Mouse (Mus musculus) E14TG2a.4 (cell line): ENCODE data around the gene Hpcal1.

ENCODE experiments used
- H3K27me3 ChIP-seq: 2 replicates; pipeline ENCODE4 v1.6.1; 2014; ENCODE audit warnings: low read length, control low read depth; ENCODE audit not compliant: insufficient read depth
- H3K36me3 ChIP-seq: 2 replicates; pipeline ENCODE4 v1.6.1; 2014; ENCODE audit warnings: low read length, control low read depth; ENCODE audit not compliant: insufficient read depth
- H3K4me1 ChIP-seq: replicated peaks from 2 replicates; pipeline ENCODE4 v1.6.1; 2014; ENCODE audit warnings: low read depth, low read length, control low read depth
- H3K4me3 ChIP-seq: replicated peaks from 2 replicates; pipeline ENCODE4 v1.5.1; 2014; ENCODE audit warnings: mild to moderate bottlenecking, low read length
- H3K9me3 ChIP-seq: 2 replicates; pipeline ENCODE4 v1.6.1; 2014; ENCODE audit warnings: low read length, control low read depth
- CTCF ChIP-seq: conservative IDR thresholded peaks from 2 replicates; pipeline ENCODE4 v1.5.1; 2014; ENCODE audit warnings: low read length
- NANOG ChIP-seq: IDR thresholded peaks from 2 replicates; pipeline ENCODE4 v1.6.1; 2014; ENCODE audit warnings: borderline replicate concordance, low read length, mixed read lengths
- POU5F1 ChIP-seq: IDR thresholded peaks from 2 replicates; pipeline ENCODE4 v1.6.1; 2014; ENCODE audit warnings: low read length, borderline replicate concordance

Hpcal1 gene

GRCm38 (mm10) chr12:17692356-17692755 lies 1.7 kb downstream of the Hpcal1 start:
- H3K4me3 ChIP-seq = peak overlapping the region; percentile 94; the same call in 1 of the 2 replicates
- no peaks in the 10 kb centered on the region for H3K36me3 ChIP-seq
- H3K4me1 ChIP-seq = peaks cover 46% of the 10 kb centered on the region
- H3K27me3 ChIP-seq = peaks cover 55% of the 10 kb centered on the region
- TF ChIP-seq NANOG = no peak
- H3K9me3 ChIP-seq = no peaks in the 10 kb centered on the region

GRCm38 (mm10) chr12:17692953-17693352 lies 2.3 kb downstream of the Hpcal1 start:
- Histone ChIP-seq H3K4me1 (peaks cover 48% of the 10 kb centered on the region), H3K9me3 (no peaks in the 10 kb centered on the region), H3K4me3 (no peak overlapping the region), H3K36me3 (no peaks in the 10 kb centered on the region), H3K27me3 (peaks cover 50% of the 10 kb centered on the region)
- TF ChIP-seq NANOG (no peak), POU5F1 (no peak), CTCF (no peak)

- no peak for TF ChIP-seq NANOG
- no peak for TF ChIP-seq POU5F1
- H3K4me3 ChIP-seq = no peak overlapping the region
- peaks cover 50% of the 10 kb centered on the region for H3K27me3 ChIP-seq
- no peaks in the 10 kb centered on the region for H3K9me3 ChIP-seq
- H3K36me3 ChIP-seq = no peaks in the 10 kb centered on the region
- peaks cover 43% of the 10 kb centered on the region for H3K4me1 ChIP-seq
These were observed 4.0 kb downstream of the Hpcal1 start for GRCm38 (mm10) chr12:17694589-17695115.

- H3K36me3 ChIP-seq = no peaks in the 10 kb centered on the region
- TF ChIP-seq POU5F1 (no peak), CTCF (no peak), NANOG (no peak)
These were observed 5.7 kb downstream of the Hpcal1 start for GRCm38 (mm10) chr12:17696395-17696794.

GRCm38 (mm10) chr12:17698934-17699333 lies 8.3 kb downstream of the Hpcal1 start:
- Histone ChIP-seq H3K36me3 (no peaks in the 10 kb centered on the region), H3K9me3 (no peaks in the 10 kb centered on the region), H3K4me1 (peaks cover 23% of the 10 kb centered on the region), H3K4me3 (no peak overlapping the region), H3K27me3 (peaks cover 18% of the 10 kb centered on the region)
- TF ChIP-seq NANOG (no peak), POU5F1 (no peak), CTCF (no peak)

More at GRCm38 (mm10) chr12:17696395-17696794, 5.7 kb downstream of the Hpcal1 start:
- H3K9me3 ChIP-seq = no peaks in the 10 kb centered on the region
- peaks cover 43% of the 10 kb centered on the region for H3K27me3 ChIP-seq
- no peak overlapping the region for H3K4me3 ChIP-seq
- peaks cover 38% of the 10 kb centered on the region for H3K4me1 ChIP-seq

GRCm38 (mm10) chr12:17699480-17699879 lies 8.8 kb downstream of the Hpcal1 start:
- no peaks in the 10 kb centered on the region for H3K36me3 ChIP-seq
- no peak overlapping the region for H3K4me3 ChIP-seq
- H3K4me1 ChIP-seq = peaks cover 22% of the 10 kb centered on the region
- no peaks in the 10 kb centered on the region for H3K9me3 ChIP-seq
- TF ChIP-seq CTCF = no peak
- TF ChIP-seq POU5F1 = no peak
- no peak for TF ChIP-seq NANOG
- H3K27me3 ChIP-seq = peaks cover 16% of the 10 kb centered on the region

- no peaks in the 10 kb centered on the region for H3K36me3 ChIP-seq
- H3K4me1 ChIP-seq = peaks cover 25% of the 10 kb centered on the region
- TF ChIP-seq NANOG (no peak), CTCF (no peak), POU5F1 (no peak)
- no peak overlapping the region for H3K4me3 ChIP-seq
- peaks cover 13% of the 10 kb centered on the region for H3K27me3 ChIP-seq
- no peaks in the 10 kb centered on the region for H3K9me3 ChIP-seq
These were observed 10.6 kb downstream of the Hpcal1 start for GRCm38 (mm10) chr12:17701131-17701720.

- H3K4me1 ChIP-seq = peaks cover 28% of the 10 kb centered on the region
- H3K27me3 ChIP-seq = peaks cover 7% of the 10 kb centered on the region
- H3K9me3 ChIP-seq = no peaks in the 10 kb centered on the region
- no peak overlapping the region for H3K4me3 ChIP-seq
- no peaks in the 10 kb centered on the region for H3K36me3 ChIP-seq
- no peak for TF ChIP-seq POU5F1
- TF ChIP-seq NANOG = no peak
- TF ChIP-seq CTCF = no peak
These were observed 11.1 kb downstream of the Hpcal1 start for GRCm38 (mm10) chr12:17701795-17702194.

GRCm38 (mm10) chr12:17702257-17702943 lies 11.7 kb downstream of the Hpcal1 start:
- peaks cover 32% of the 10 kb centered on the region for H3K4me1 ChIP-seq
- TF ChIP-seq POU5F1 = no peak
- TF ChIP-seq NANOG = no peak
- TF ChIP-seq CTCF = no peak
- H3K9me3 ChIP-seq = no peaks in the 10 kb centered on the region
- peaks cover 2% of the 10 kb centered on the region; the same call in 1 of the 2 replicates for H3K27me3 ChIP-seq
- no peak overlapping the region for H3K4me3 ChIP-seq
- no peaks in the 10 kb centered on the region for H3K36me3 ChIP-seq
